Mouse (Mus musculus) cerebellum, postnatal 4 days (tissue): ENCODE data around the gene Itpa.
"Not testable (repeated sequence)": the region's sequence is repeated elsewhere in the genome, so short reads cannot be mapped to it uniquely, and the experiment has no call there.

ENCODE experiments used
- DNase-seq, 2 experiments: peaks; one replicate each; pipeline ENCODE4 v3.0.0; 2022; ENCODE audit warnings: low spot score in 2 of 2, mixed read lengths in 1 of 2

Itpa gene

GRCm38 (mm10) chr2:130667559-130667958 is at the start of gene Itpa:
Gene Itpa, plus strand, starts transcription at chr2:130667610.
- peak; percentile 77 to 84 for DNase-seq

- DNase-seq: no peak
Measured at GRCm38 (mm10) chr2:130618972-130619371, 48.4 kb upstream of the Itpa start.

- no peak for DNase-seq
Measured at GRCm38 (mm10) chr2:130628424-130628823, 39.0 kb upstream of the Itpa start.

GRCm38 (mm10) chr2:130629080-130629838 is 38.2 kb upstream of the Itpa start:
- no peak for DNase-seq

GRCm38 (mm10) chr2:130629839-130630203 is 37.6 kb upstream of the Itpa start, which contains the start of the genes Fastkd5 and Ubox5:
Gene Fastkd5, minus strand, starts transcription at chr2:130630027.
Gene Ubox5, minus strand, starts transcription at chr2:130630038.
- peak; percentile 94 to 95 for DNase-seq

- no peak for DNase-seq
Measured at GRCm38 (mm10) chr2:130632416-130632815, 35.0 kb upstream of the Itpa start.

- no peak for DNase-seq
Measured at GRCm38 (mm10) chr2:130632887-130633675, 34.3 kb upstream of the Itpa start.

GRCm38 (mm10) chr2:130634006-130634738 is 33.2 kb upstream of the Itpa start:
- DNase-seq: peak in 1 of 2 experiments; percentile 58

GRCm38 (mm10) chr2:130634739-130635411 is 32.5 kb upstream of the Itpa start:
- peak in 1 of 2 experiments; percentile 27 for DNase-seq

- DNase-seq: no peak
Measured at GRCm38 (mm10) chr2:130635847-130636246, 31.6 kb upstream of the Itpa start.

- no peak for DNase-seq
Measured at GRCm38 (mm10) chr2:130638101-130638611, 29.3 kb upstream of the Itpa start.

GRCm38 (mm10) chr2:130639276-130639675 is 28.1 kb upstream of the Itpa start:
- DNase-seq: no peak

GRCm38 (mm10) chr2:130641351-130642025 is 25.9 kb upstream of the Itpa start:
- no peak for DNase-seq

GRCm38 (mm10) chr2:130642197-130642660 is 25.2 kb upstream of the Itpa start:
- peak in 1 of 2 experiments; percentile 32 for DNase-seq

GRCm38 (mm10) chr2:130642684-130643369 is 24.6 kb upstream of the Itpa start, which contains the start of gene Lzts3:
Gene Lzts3, minus strand, starts transcription at chr2:130642803.
- peak; percentile 91 to 94 for DNase-seq

- no peak for DNase-seq
Measured at GRCm38 (mm10) chr2:130645198-130645597, 22.2 kb upstream of the Itpa start.

- DNase-seq: not testable (repeated sequence)
Measured at GRCm38 (mm10) chr2:130649028-130649427, 18.4 kb upstream of the Itpa start.

GRCm38 (mm10) chr2:130653303-130653702 is 14.1 kb upstream of the Itpa start:
- no peak for DNase-seq

- DNase-seq: no peak
Measured at GRCm38 (mm10) chr2:130653760-130654159, 13.7 kb upstream of the Itpa start.
